Mouse (Mus musculus) kidney, postnatal 25 days (tissue): ENCODE results near the gene Raver2.

Experiments used
- DNase-seq, 2 experiments: peaks; one replicate each; pipeline ENCODE4 v3.0.0; 2021; ENCODE audit warnings: mixed read lengths in 2 of 2

Gene Raver2

GRCm38 (mm10) chr4:101177796-101178195 lies 109.0 kb downstream of the Raver2 start:
- DNase-seq: no peak

DNA sequence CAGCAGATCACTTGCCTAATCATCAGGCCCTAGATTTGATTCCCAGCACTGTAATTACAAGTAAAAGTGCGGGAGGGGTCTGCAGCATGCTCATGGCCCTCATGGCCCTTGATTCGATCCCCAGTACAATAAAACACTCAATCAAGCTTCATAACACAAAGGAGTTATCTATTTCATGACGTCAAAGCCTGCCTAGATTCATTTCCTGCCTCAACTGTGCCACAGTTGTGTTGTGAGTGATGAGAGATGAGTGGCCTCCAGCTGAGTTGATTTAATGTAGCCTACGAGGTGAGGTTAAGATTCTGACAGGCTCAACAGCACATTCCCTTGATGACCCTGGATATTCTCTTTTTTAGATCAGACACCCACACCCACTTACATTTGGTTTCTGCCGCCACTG lies 110.3 kb downstream of the Raver2 start:
- no peak for DNase-seq

DNA sequence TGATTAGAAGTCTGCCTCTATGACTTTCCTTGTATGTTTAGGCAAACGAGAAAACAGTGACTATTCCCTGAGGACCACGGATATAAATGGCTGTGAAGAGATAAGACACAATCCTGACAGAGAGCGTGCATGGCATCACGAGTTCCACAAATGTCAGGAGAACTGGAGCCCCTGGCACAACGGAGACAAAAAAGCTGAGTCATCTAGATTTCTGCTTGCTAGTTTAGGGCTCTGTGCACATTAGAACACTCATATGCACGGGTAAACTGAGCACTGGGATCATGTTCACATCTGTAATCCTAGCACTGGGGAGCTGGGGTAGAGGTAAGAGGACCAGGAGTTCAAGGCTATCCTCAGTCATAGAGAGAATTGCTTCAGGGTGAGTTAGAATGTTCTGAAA lies 111.1 kb downstream of the Raver2 start:
- no peak for DNase-seq

DNA sequence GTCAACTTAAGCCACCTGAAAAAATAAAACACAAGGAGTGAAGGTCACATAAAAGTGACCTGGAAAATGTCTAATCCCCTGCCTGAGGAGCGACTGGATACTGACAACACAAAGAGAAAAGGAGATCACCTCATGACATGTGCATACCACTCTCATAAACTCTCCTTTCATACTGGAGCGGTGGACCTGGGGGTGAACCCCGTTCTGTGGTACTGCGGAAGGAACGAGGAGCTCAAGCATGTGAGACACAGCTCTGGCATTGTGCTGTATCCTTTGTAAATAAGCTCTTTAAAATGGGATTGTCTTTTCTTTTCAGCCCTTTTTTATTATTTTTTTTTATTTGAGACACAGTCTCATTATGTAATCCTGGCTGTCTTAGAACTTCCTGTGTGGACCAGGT lies 111.9 kb downstream of the Raver2 start:
- DNase-seq: no peak

DNA sequence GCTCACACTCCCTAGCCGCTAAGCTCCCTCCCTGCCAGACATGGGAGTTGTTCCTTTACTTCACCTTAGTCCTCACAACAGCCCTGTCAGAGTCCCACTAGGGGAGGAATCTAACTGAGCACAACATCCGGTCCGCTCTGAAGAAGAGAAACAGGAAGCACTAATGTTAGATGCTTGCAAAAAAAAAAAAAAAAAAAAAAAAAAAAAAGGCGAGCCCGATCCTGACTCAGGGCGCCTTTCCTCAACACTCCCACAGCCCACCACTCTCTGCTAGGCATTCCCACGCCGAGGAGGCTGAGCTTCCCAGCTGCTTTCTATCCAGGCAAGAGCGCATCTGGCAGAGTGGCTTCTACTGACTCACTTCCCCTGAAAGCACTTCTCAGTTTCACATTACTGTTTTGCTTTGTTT lies 113.8 kb downstream of the Raver2 start:
- peak; percentile 38 to 65 for DNase-seq

GRCm38 (mm10) chr4:101185216-101185615 lies 116.4 kb downstream of the Raver2 start:
- DNase-seq: peak; percentile 20 to 52

- DNase-seq: peak in 1 of 2 experiments; percentile 22
Observed at GRCm38 (mm10) chr4:101186591-101186990, 117.8 kb downstream of the Raver2 start.

DNA sequence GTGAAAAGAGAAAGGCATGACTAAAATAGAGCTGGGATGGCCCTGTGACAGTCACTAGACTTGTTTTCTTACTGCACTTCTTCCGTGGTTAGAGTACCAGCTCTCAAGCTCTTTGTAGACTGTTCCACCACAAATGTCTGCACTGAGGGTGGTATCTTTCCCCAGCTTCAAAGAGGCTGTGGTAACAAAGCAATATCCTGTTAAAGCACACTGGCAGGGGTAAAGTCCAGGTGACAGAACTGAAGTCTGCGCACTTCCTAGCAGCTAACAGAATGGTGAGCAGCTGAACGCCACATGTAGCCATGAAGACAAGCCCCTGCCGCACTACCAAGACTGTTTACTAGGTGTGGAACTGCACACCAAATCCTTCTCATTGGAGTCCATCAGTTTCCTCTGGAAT lies 118.6 kb downstream of the Raver2 start:
- DNase-seq: no peak

DNA sequence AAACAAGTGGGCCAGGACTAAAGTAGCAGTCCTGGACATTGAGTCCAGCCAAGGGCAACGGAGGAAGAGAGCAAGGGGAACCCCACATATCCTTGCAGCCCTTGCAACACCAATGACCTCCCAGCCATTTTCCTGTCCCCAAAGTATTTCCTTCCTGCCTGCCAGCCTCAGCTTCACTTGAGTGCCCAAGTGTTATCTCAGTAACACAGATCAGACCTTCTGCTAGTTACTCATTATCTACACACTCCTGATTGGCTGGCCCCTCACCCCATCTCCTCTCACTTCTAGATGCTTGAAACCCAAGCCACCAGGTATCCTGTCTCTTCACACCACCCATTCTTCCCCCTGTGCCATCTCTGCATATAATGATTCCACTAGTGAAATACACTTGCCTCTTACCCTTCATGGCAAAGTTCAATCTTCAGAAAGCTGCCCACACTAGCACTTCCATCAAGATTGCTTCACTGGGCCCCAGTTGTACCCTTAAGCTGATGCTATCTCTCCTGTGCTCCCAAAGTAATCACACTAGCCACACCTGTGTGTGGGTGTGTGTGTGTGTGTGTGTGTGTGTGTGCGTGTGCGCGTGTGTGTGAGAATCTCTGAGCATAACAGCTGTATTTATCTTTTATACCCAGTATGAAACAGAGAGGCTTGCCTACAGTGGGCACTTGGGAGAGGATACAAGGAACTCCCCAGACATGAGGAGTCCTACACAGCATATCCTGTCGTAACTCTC lies 123.6 kb downstream of the Raver2 start:
- peak in 1 of 2 experiments; percentile 14 for DNase-seq

DNA sequence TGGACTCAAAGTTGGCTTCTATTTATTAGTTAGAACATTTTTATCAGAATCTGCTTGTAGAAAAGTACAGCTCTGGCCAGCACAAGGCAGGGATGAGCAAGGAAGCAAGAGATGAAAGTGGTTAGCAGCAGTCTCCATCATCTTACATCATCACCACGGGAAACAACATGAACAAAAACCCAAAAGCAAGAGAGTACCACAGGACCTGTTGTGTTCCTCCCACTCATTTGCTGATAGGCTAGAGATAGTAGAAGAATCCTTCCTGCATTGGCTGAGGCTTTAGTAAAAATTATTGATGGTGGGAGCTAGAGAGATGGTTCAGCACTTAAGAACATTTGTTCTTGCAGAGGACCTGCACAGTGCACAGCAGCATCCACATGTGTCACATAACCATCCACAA lies 125.4 kb downstream of the Raver2 start:
- DNase-seq: no peak

DNA sequence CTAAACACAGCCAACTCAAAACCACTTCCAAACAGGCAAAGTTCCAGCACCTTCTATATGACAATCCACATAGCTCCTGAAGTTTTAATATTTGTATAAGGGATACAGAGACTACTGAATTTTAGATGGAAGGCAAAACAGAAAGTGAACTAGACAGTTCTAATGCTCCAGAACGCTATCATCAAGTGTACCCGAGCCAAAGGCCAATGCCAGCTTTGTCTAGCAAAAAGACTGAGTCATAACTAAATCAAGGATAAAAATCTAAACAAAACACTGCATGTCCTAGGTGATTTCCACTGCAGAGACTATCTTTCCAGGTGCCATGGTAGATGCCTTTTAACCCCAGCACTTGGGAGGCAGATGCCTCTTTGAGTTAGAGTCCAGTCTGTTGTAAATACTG lies 127.6 kb downstream of the Raver2 start:
- no peak for DNase-seq

GRCm38 (mm10) chr4:101197421-101198170 lies 128.8 kb downstream of the Raver2 start:
- no peak for DNase-seq

DNA sequence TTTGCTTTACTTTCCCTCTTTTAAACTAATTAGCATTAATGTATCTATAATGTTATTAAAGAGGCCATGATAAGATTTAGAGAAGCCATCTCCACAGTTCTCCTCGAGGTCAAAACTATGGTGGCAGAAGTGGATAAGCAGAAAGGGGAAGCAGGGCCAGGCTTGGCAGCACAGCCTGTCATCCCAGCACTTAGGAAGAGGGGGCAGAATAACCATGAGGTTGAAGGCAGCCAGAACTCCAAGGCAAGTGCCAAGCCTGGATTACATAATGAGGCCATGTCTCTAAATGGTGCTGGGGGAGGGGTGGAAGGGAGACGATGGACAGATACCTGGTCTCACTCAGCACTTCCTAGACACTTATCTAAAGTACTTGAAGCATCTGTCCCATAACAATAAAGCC lies 129.6 kb downstream of the Raver2 start:
- peak; percentile 73 to 87 for DNase-seq

GRCm38 (mm10) chr4:101199433-101200081 lies 130.8 kb downstream of the Raver2 start:
- DNase-seq: no peak
